Mouse (Mus musculus) embryonic facial prominence, embryonic 12.5 days (tissue): Measurements from ENCODE around the gene St3gal6. TPM values are rescaled to one million over a fixed set of nuclear protein-coding genes. Genes with fewer than 3 reads are reported as not detected.

Source experiments
- ATAC-seq: fragments of 200-750 bp; cut with Nextera tagmentation; 2 replicates; pipeline ENCODE4 v1.8.0; 2017; ENCODE audit not compliant: insufficient number of reproducible peaks, insufficient read depth, low FRiP score, low TSS enrichment
- H3K27ac ChIP-seq: fragments of 300-500 bp; sonication (generic); 2 replicates; pipeline ENCODE4 v1.5.1; 2016; ENCODE audit warnings: mild to moderate bottlenecking
- H3K27me3 ChIP-seq: fragments of 300-500 bp; sonication (generic); 2 replicates; pipeline ENCODE4 v1.6.1; 2016; ENCODE audit warnings: mild to moderate bottlenecking, moderate library complexity
- H3K36me3 ChIP-seq: fragments of 300-500 bp; sonication (generic); 2 replicates; pipeline ENCODE4 v1.6.1; 2016; ENCODE audit warnings: mild to moderate bottlenecking
- H3K4me1 ChIP-seq: fragments of 300-500 bp; sonication (generic); 2 replicates; pipeline ENCODE4 v1.6.1; 2016
- H3K4me2 ChIP-seq: fragments of 300-500 bp; sonication (generic); replicated peaks from 2 replicates; pipeline ENCODE4 v1.6.1; 2016; ENCODE audit warnings: mild to moderate bottlenecking, moderate library complexity
- H3K4me3 ChIP-seq: fragments of 300-500 bp; sonication (generic); 2 replicates; pipeline ENCODE4 v1.5.1; 2016; ENCODE audit warnings: mild to moderate bottlenecking
- H3K9ac ChIP-seq: fragments of 300-500 bp; sonication (generic); 2 replicates; pipeline ENCODE4 v1.6.1; 2016; ENCODE audit warnings: mild to moderate bottlenecking, moderate library complexity
- H3K9me3 ChIP-seq: fragments of 300-500 bp; sonication (generic); 2 replicates; pipeline ENCODE4 v1.6.1; 2016; ENCODE audit warnings: mild to moderate bottlenecking, moderate library complexity
- WGBS: fragments of 180-500 bp; shearing (Covaris S2); methylation state at CpG from one replicate; pipeline ENCODE4 v1.1.7; 2016; 5-methylcytosine and 5-hydroxymethylcytosine counted together
- polyA plus RNA-seq: library from polyadenylated mRNA; unstranded; fragments of >200 nt; fragmentation: Nextera tagmentation; extraction: Ambion mirVana; gene quantifications from 2 replicates; pipeline ENCODE4 v1.2.1, GENCODE M21; 2016

St3gal6 gene
- polyA plus RNA-seq, 1 experiment from 2014 or later = 10.2 TPM

- no peak overlapping the region for H3K9ac ChIP-seq
- H3K9me3 ChIP-seq = 0 out of 2 replicates have a peak, but pooled peaks cover 6% of the 10 kb centered on the region
- no peaks in the 10 kb centered on the region for H3K4me1 ChIP-seq
- no peak overlapping the region for H3K4me2 ChIP-seq
- ATAC-seq = no peak
- H3K4me3 ChIP-seq = no peak overlapping the region
- H3K27me3 ChIP-seq = no peaks in the 10 kb centered on the region
- no peaks in the 10 kb centered on the region for H3K36me3 ChIP-seq
- 67% methylated on average over 6 of the region's 6 CpGs for WGBS
- no peak overlapping the region for H3K27ac ChIP-seq
Observed at GRCm38 (mm10) chr16:58520457-58520856, 3.6 kb downstream of the St3gal6 start.

GRCm38 (mm10) chr16:58519650-58520073, 4.4 kb downstream of the St3gal6 start:
- Histone ChIP-seq H3K4me3 (no peak overlapping the region), H3K36me3 (no peaks in the 10 kb centered on the region), H3K4me1 (no peaks in the 10 kb centered on the region), H3K9ac (no peak overlapping the region), H3K4me2 (no peak overlapping the region), H3K9me3 (0 out of 2 replicates have a peak, but pooled peaks cover 3% of the 10 kb centered on the region), H3K27ac (no peak overlapping the region), H3K27me3 (no peaks in the 10 kb centered on the region)
- 62% methylated on average over 11 of the region's 11 CpGs for WGBS
- ATAC-seq = no peak

- no peak overlapping the region for H3K9ac ChIP-seq
- no peaks in the 10 kb centered on the region for H3K9me3 ChIP-seq
- no peaks in the 10 kb centered on the region for H3K36me3 ChIP-seq
- no peaks in the 10 kb centered on the region for H3K27me3 ChIP-seq
- H3K4me2 ChIP-seq = no peak overlapping the region
- H3K27ac ChIP-seq = no peak overlapping the region
- H3K4me1 ChIP-seq = peaks cover 9% of the 10 kb centered on the region
- no peak overlapping the region for H3K4me3 ChIP-seq
- no peak for ATAC-seq
- WGBS = 86% methylated on average over 7 of the region's 7 CpGs
Observed at GRCm38 (mm10) chr16:58516960-58517798, 6.9 kb downstream of the St3gal6 start.

- WGBS = 86% methylated on average over 2 of the region's 2 CpGs
- no peak for ATAC-seq
- no peak overlapping the region for H3K27ac ChIP-seq
- no peak overlapping the region for H3K9ac ChIP-seq
- H3K27me3 ChIP-seq = no peaks in the 10 kb centered on the region
- H3K4me3 ChIP-seq = no peak overlapping the region
- H3K36me3 ChIP-seq = no peaks in the 10 kb centered on the region
- H3K4me2 ChIP-seq = no peak overlapping the region
- H3K4me1 ChIP-seq = peaks cover 10% of the 10 kb centered on the region
- no peaks in the 10 kb centered on the region for H3K9me3 ChIP-seq
Observed at GRCm38 (mm10) chr16:58516161-58516560, 7.9 kb downstream of the St3gal6 start.

GRCm38 (mm10) chr16:58514565-58514964, 9.5 kb downstream of the St3gal6 start:
- ATAC-seq = no peak
- Histone ChIP-seq H3K27me3 (no peaks in the 10 kb centered on the region), H3K36me3 (no peaks in the 10 kb centered on the region), H3K9me3 (no peaks in the 10 kb centered on the region), H3K4me1 (peaks cover 15% of the 10 kb centered on the region), H3K27ac (no peak overlapping the region), H3K4me3 (no peak overlapping the region), H3K9ac (no peak overlapping the region), H3K4me2 (no peak overlapping the region)
- 83% methylated on average over 9 of the region's 9 CpGs for WGBS

GRCm38 (mm10) chr16:58513755-58514154, 10.3 kb downstream of the St3gal6 start:
- Histone ChIP-seq H3K4me3 (no peak overlapping the region), H3K27ac (no peak overlapping the region), H3K36me3 (no peaks in the 10 kb centered on the region), H3K9ac (no peak overlapping the region), H3K4me1 (peaks cover 15% of the 10 kb centered on the region), H3K9me3 (no peaks in the 10 kb centered on the region), H3K4me2 (no peak overlapping the region), H3K27me3 (no peaks in the 10 kb centered on the region)
- no peak for ATAC-seq
- WGBS = 27% methylated on average over 6 of the region's 6 CpGs

GRCm38 (mm10) chr16:58512887-58513286, 11.2 kb downstream of the St3gal6 start:
- no peak for ATAC-seq
- H3K27me3 ChIP-seq = no peaks in the 10 kb centered on the region
- no peaks in the 10 kb centered on the region for H3K9me3 ChIP-seq
- H3K4me3 ChIP-seq = no peak overlapping the region
- H3K9ac ChIP-seq = no peak overlapping the region
- 6% methylated on average over 3 of the region's 3 CpGs for WGBS
- H3K4me1 ChIP-seq = peaks cover 15% of the 10 kb centered on the region
- H3K27ac ChIP-seq = peak overlapping the region; percentile 67; the same call in 1 of the 2 replicates
- no peak overlapping the region for H3K4me2 ChIP-seq
- no peaks in the 10 kb centered on the region for H3K36me3 ChIP-seq

GRCm38 (mm10) chr16:58512181-58512761, 11.8 kb downstream of the St3gal6 start:
- Histone ChIP-seq H3K27me3 (no peaks in the 10 kb centered on the region), H3K4me3 (no peak overlapping the region), H3K9me3 (no peaks in the 10 kb centered on the region), H3K27ac (0 out of 2 replicates have a peak overlapping the region, but pooled peaks have one; percentile 54), H3K4me2 (peak overlapping the region; percentile 22; the same call in 1 of the 2 replicates), H3K4me1 (peaks cover 17% of the 10 kb centered on the region), H3K36me3 (no peaks in the 10 kb centered on the region), H3K9ac (no peak overlapping the region)
- ATAC-seq = peak; percentile 36; the same call in 1 of the 2 replicates
- WGBS = 21% methylated on average over 9 of the region's 9 CpGs

- H3K9ac ChIP-seq = no peak overlapping the region
- H3K27ac ChIP-seq = no peak overlapping the region
- no peaks in the 10 kb centered on the region for H3K36me3 ChIP-seq
- no peak overlapping the region for H3K4me2 ChIP-seq
- no peak for ATAC-seq
- no peak overlapping the region for H3K4me3 ChIP-seq
- no peaks in the 10 kb centered on the region for H3K9me3 ChIP-seq
- peaks cover 6% of the 10 kb centered on the region; the same call in 1 of the 2 replicates for H3K4me1 ChIP-seq
- no peaks in the 10 kb centered on the region for H3K27me3 ChIP-seq
Observed at GRCm38 (mm10) chr16:58504945-58505344, 19.1 kb downstream of the St3gal6 start.

GRCm38 (mm10) chr16:58502566-58502965, 21.5 kb downstream of the St3gal6 start:
- Histone ChIP-seq H3K4me1 (peaks cover 4% of the 10 kb centered on the region; the same call in 1 of the 2 replicates), H3K27ac (no peak overlapping the region), H3K36me3 (no peaks in the 10 kb centered on the region), H3K4me3 (no peak overlapping the region), H3K9ac (no peak overlapping the region), H3K27me3 (no peaks in the 10 kb centered on the region), H3K4me2 (no peak overlapping the region), H3K9me3 (no peaks in the 10 kb centered on the region)
- 71% methylated on average over 6 of the region's 6 CpGs for WGBS
- ATAC-seq = no peak

GRCm38 (mm10) chr16:58501760-58502301, 22.2 kb downstream of the St3gal6 start:
- ATAC-seq = no peak
- no peak overlapping the region for H3K27ac ChIP-seq
- WGBS = 39% methylated on average over 6 of the region's 6 CpGs

GRCm38 (mm10) chr16:58499650-58500049, 24.4 kb downstream of the St3gal6 start:
- H3K27ac ChIP-seq = no peak overlapping the region
- no peak overlapping the region for H3K4me2 ChIP-seq
- H3K36me3 ChIP-seq = no peaks in the 10 kb centered on the region
- no peaks in the 10 kb centered on the region for H3K9me3 ChIP-seq
- no peak overlapping the region for H3K9ac ChIP-seq
- H3K27me3 ChIP-seq = no peaks in the 10 kb centered on the region
- H3K4me1 ChIP-seq = no peaks in the 10 kb centered on the region
- WGBS = 79% methylated on average over 5 of the region's 5 CpGs
- no peak overlapping the region for H3K4me3 ChIP-seq
- ATAC-seq = no peak

More at GRCm38 (mm10) chr16:58501760-58502301, 22.2 kb downstream of the St3gal6 start:
- no peaks in the 10 kb centered on the region for H3K36me3 ChIP-seq
- no peak overlapping the region for H3K9ac ChIP-seq
- H3K4me3 ChIP-seq = no peak overlapping the region
- no peaks in the 10 kb centered on the region for H3K9me3 ChIP-seq
- no peaks in the 10 kb centered on the region for H3K4me1 ChIP-seq
- H3K27me3 ChIP-seq = no peaks in the 10 kb centered on the region
- H3K4me2 ChIP-seq = no peak overlapping the region
